Mouse (Mus musculus) fat pad, adult 2 months (tissue): ENCODE results near the gene Ankrd52.

Experiments
- DNase-seq: peaks from one replicate; pipeline ENCODE4 v3.0.0-alpha.2; 2011; ENCODE audit warnings: low read depth, low spot score; ENCODE audit errors: extremely low read depth

Ankrd52 gene

DNA sequence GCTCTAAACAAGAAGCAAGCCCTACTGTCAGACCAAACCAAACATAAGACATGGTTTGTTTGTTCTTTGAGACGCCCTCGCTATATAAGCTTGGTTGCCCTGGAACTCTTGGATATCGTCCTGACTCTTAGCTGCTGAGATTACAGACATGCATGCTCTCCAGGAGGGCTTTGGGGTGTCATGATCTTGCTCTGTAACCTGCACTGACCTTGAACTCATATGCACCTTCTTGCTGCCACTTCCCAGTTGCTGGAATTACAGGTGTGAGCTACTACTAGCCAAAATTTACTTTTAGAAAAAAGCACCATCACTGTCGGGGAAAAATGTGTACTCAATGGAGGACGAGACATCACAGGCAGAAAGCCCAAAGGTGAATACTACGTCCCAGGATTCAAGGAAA is 7.3 kb upstream of the Ankrd52 start:
- DNase-seq: no peak

DNA sequence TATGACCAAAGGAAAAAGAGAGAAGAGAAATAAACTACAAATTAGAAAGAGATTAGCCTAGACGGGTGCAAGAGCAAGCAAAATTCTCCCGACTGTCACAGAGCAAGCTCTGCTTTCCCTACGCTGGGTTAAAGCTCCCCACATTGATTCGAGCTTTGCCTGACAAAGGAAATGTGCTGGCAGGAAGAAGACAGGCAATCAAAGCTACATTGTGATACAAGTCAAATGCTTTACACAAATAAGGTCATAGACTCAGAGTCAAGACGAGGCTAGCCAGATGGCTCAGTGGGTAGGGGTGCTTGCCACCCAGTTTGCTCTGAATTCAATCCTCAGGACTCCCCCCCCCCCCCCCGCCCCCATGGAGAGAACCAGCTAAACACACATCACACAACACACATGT is 6.9 kb upstream of the Ankrd52 start:
- no peak for DNase-seq

DNA sequence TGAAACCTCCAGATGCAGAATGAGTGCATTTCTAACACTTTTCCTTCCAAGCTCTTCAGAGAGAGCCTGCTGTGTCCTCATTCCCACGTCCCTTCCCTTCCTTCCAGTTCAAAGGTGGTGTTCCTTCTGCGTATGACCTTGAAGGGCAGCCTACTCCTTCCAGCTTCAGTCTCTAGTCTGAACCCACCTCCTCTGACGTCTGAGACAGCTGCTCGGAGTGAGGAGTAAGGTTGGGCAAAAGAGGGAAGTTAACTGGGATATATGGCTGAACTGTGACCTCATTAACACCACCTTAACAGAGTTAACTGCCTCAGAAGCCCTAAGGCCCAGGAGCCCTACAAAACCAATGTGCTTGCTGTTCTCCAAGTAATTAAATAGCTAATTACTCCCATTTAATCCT is 6.3 kb upstream of the Ankrd52 start:
- no peak for DNase-seq

DNA sequence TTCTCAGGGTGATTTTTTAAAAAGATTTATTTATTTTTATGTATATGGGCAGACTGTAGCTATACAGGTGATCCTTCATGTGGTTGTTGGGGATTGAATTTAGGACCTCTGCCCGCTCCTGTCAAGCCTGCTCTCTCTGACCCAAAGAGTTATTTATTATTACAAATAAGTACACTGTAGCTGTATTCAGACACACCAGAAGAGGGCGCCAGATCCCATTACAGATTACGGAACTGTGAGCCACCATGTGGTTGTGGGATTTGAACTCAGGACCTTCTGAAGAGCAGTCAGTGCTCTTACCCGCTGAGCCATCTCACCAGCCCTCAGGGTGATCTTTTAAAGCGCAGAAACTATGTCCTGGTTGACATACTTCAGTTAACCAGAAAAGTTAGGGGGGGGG is 4.8 kb upstream of the Ankrd52 start:
- DNase-seq: no peak

DNA sequence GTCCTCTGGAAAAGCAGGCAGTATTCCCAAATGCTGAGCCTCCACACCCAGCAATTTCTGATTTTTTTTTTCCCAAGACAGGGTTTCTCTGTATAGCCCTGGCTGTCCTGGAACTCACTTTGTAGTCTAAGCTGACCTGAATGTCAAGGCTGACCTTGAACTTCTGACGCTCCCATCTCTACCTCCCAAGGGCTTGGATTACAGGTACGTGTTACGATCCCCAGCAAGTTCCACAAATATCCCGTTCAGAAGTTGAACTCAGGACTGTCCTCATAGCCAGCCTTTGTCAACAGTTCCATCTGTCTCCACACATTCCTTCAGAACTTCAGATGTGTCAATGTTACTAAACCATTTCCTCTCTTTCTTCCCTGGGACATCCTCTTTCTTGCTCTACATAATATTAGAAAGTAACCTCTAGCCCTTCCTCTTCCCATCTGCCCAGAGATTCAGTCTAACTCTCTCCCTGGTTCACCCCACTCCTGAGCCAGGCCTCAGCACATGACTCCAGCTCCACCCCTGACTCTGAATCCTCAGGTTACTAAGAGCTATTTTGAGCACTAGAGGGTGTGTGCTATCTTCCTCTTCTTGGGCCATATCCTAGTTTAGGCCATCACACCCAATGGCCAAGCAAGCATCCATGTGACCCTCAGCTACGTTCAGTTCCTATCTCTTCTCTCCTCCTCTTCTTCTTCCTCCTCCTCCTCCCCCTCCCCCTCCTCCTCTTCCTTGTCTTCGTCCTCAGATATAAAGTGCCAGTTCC is 3.7 kb upstream of the Ankrd52 start:
- no peak for DNase-seq

DNA sequence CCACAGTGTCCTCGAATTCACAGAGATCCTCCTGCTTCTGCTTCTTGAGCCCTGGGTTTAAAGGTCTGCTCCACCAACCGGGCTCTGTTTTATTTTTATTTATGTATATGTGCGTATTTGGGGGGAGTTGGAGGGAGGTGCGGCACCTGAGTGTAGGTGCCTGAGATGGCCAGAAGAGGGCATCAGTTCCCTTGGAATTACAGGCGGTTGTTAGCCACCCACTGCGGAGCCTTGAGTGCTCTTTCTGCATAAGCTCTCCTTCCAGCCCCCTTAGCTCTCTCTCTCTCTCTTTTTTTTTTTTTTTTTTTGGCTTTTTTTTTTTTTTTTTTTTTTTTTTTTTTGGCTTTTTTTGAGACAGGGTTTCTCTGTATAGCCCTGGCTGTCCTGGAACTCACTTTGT is 2.5 kb upstream of the Ankrd52 start:
- DNase-seq: no peak

DNA sequence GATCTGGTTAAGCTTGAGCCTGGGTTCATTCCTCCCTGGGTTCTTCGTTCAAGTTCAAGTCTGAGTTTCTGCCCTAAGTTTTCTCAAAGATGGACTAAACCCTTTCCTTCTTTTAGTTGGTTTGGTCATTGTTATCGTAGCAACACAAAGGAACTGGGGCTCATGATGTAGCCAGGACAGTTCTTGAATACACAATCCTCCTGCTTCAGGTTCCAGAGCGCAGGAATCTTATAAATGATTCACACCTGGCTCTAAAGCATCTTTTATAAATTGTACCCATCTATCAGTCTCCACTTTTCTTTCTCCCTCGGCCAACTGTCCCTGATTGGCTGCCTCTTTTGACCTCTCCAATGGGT is 838 bp upstream of the Ankrd52 start:
- DNase-seq: no peak

DNA sequence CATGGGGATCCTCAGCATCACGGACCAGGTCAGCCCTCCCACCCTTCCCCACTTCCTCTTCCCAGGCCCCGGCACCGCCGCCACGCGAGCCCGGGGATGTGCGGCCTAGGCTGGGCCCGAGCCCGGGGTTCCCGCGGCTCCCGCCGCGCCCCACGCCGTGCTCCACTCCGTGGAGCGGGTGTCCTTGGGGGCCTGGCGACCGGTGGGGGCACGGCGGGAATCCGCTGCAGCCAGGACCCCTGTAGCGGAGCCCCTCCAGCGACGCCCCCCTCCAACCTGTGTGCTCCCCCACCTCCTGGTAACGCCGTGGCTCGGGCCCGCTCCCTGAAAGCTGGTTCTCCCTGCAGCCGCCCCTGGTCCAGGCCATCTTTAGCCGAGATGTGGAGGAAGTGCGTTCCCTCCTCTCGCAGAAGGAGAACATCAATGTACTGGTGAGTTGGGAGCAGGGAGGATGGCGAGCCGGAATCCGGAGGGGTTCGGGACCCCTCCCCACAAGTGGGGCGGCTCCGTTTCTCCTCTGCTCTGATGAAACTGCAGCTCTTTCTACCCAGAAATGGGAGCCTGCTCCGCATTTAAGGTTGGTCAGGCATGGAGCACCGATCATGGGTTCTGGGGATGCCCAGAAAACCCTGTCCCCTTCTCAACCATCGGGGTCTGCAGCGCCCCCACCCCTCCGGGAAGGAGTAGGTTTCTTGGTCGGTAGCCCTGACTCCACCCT is 466 bp downstream of the Ankrd52 start:
- no peak for DNase-seq

DNA sequence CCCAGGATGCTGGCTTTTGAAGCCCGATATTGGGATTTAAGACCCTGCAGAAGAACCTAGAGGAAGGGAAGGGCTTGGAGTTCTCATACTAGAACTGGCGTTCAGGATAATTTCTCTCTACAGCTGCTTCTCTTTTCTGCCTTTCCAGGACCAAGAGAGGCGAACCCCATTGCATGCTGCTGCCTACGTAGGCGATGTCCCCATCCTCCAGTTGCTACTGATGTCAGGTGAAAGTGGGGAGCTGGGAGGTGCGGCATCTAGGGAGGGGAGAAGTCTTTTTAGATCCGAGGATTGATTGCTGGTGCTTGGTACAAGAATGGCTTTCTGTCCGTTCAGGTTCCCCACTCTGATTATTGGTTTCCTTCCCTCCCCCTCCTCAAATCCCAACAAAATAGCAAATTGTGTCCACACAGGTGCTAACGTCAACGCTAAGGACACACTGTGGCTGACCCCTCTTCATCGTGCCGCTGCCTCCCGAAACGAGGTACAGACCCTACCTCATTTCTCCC is 1.1 kb downstream of the Ankrd52 start:
- no peak for DNase-seq

DNA sequence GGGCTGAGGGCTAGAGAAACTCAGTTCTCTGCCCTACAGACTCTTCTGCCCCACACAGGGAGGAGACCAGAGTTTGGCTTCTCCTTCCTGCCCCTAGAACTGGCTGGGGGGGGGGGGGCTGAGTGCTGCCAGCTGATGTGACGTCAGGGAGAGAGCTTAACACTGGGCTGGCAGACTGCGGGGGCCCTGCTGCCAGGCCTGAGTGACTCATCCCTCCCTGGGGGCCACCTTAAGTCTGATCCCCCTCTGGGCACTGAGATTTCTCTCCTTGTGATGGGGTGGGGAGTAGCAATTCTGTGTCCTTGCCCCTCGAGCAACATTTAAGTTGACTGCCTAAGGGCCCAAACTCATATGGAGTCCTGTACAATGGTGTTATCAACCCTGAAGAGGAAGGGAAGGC is 1.5 kb downstream of the Ankrd52 start:
- DNase-seq: no peak

DNA sequence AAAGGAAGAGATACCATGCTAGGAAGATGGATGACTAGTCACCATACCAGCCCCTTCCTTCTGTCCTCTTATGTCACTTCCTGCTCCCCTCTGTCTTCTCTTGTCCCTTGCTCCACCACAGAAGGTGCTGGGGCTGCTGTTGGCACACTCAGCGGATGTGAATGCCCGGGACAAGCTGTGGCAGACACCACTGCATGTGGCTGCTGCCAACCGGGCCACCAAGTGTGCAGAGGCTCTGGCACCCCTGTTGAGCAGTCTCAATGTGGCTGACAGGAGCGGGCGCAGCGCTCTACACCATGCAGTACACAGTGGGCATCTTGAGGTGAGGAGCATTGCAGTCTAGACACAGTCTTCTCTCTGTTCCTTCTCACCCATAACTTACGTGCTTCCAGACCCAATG is 2.3 kb downstream of the Ankrd52 start:
- DNase-seq: no peak

DNA sequence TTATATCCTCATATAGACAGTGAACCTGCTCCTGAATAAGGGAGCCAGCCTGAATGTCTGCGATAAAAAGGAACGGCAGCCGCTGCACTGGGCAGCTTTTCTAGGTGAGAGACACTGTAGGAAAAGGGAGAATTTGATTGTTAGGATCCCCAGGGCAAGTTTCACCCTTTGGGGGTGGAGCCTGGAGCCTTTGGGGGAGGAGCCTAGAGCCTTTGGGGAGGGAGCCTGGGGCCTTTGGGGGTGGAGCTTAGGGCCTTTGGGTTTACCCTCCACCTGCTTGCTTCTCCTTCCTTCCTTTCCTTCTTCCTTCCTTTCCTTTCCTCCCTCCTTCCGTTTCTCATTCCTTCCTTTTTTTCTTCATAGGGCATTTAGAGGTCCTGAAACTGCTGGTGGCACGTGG is 3.6 kb downstream of the Ankrd52 start:
- no peak for DNase-seq

DNA sequence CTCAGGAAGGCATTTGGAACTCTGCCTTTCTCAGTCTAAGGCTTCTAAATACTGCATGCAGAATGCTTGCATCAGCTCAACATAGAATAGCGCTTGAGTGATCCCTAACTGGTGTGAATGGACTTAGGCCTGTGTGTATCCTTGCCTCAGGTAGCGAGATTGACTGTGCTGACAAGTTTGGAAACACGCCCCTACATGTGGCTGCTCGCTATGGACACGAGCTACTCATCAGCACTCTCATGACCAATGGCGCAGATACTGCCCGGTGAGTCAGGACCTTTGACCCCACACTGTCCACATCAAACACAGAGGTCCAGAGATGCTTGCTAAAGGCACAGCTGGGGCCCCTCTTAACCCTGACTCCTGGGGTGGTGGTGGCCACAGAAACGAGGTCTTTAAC is 5.6 kb downstream of the Ankrd52 start:
- no peak for DNase-seq

DNA sequence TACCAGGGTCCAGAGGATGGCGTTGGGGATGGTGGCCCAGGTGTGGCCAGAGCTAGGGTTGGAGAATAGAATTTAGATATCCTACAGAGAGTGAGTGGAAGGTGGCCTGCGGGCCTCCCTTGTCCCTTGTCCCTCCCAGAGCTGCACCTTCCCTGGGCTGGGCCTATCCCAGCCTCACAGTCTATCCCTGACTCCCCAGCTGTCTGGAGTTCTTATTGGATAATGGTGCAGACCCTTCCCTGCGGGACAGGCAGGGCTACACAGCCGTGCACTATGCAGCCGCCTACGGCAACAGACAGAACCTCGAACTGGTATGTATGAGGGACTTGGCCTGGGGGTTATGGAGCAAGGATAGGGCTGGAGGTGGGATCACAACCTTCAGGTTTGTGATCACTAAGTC is 9.0 kb downstream of the Ankrd52 start:
- DNase-seq: no peak

DNA sequence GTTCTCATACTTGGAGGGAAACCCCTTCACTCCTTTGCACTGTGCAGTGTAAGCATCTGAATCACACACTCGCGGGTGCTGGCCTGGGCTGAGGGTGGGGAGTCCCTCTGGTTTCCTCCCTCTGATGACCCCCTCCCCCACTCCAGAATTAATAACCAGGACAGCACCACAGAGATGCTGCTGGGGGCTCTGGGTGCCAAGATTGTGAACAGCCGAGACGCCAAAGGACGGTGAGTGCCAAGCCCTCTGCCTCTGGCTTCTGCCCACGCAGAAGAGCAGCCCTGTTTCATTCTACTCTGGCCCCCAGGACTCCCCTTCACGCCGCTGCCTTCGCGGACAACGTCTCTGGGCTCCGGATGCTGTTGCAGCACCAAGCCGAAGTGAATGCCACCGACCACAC is 12.0 kb downstream of the Ankrd52 start:
- no peak for DNase-seq

DNA sequence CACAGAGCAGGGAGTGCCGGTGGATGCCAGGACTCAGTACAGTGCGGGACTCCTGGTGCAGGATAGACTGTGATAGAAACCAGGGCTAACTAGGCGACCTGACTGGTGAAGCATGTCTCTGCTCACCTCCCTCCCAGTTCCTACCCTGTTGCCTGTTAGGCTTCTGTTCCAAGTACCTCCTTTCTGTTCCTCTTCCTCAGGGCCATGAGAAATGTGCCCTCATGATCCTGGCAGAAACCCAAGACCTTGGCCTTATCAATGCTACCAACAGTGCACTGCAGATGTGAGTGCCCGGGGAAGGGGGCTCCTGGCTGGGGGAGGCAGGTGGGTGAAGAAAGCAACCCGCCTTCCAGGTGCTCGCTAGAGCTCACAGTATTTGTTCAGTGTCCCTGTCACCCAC is 12.7 kb downstream of the Ankrd52 start:
- no peak for DNase-seq

DNA sequence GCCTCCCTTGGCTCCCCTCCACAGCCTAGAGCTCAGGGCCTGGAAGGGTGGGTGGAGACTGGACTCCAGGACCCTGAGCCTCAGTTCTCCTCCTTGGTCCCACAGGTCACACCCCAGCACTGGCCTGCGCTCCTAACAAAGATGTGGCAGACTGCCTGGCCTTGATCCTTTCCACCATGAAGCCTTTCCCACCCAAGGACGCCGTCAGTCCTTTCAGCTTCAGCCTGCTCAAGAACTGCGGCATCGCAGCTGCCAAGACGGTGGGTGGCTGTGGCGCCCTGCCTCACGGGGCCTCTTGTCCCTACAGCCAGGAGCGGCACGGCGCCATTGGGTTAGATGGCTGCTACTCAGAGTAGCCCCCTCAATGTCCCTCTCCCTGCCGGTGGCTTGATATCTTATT is 13.5 kb downstream of the Ankrd52 start:
- DNase-seq: no peak

DNA sequence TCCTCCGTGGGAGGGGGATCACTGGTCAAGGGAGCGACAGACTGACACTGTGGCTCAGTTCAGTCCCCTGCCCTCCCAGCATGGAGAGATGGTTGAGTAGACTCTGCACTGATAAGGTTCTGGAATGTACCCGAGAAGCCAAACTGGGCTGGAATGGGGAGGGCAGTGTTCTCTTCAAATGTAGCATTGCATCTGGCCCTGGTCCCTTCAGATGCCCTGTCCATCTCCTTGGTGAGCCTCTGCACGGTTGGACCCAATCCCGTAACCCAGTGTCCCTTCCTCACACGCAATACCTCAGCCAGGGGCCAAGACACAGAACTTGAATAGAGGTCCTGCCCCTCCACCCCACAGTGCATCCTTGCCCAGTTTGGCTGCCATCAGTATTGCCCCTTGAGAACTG is 14.9 kb downstream of the Ankrd52 start:
- no peak for DNase-seq

DNA sequence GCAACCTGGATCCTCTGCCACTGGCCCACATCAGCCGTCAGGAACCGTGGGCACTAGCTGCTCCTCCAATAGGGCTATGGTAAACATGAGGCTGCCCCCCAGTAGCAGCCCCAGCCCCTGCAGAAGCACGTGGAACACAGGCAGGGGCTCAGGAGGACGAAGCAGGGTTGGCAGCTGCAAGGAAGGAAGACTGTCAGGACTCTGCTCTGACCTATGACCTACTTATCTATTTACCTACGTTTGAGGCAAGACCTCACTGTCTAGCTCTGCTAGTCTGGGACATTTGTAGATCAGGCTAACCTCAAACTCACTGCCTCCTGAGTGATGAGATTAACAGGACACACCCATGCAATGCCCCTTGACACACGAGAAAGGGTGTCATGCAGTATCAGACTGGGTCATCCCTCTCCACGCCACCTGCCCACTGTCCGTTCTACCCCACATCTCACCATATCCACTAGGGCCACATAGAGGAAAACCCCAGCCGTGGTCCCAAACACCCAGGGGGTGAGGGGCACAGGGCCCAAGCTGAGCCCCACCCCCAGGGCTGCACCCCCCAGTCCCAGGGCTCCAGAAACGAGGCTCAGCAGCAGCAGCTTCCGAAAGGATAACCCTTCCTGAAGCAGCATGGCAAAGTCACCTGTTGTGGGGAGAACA is 19.2 kb downstream of the Ankrd52 start:
- DNase-seq: no peak

DNA sequence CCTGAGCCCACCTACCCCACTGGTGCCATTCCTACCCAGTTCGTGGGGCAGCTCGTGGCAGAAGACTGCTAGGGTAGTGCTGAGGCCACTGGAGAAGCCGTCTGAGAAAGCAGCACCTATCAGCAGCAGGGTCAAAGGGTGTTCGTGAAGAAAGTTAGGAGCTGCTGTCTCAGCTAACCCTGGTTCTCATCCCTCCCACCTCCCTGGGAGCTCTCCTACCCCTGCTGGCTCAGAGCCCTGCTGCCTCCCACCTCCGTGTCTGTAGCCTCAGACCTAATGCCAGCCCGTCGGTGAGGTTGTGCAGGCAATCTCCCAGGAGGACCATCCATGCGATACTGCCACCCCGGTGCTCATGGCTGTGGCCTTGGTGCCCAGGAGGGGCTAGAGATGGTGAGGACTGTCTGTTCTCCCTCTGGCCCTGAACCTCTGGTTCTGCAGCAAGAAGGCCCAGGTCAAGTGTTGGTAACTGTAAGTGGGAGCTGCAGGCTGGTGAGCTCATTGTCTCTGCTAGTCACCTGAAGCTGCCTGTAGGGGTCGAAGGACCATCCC is 19.9 kb downstream of the Ankrd52 start:
- no peak for DNase-seq

DNA sequence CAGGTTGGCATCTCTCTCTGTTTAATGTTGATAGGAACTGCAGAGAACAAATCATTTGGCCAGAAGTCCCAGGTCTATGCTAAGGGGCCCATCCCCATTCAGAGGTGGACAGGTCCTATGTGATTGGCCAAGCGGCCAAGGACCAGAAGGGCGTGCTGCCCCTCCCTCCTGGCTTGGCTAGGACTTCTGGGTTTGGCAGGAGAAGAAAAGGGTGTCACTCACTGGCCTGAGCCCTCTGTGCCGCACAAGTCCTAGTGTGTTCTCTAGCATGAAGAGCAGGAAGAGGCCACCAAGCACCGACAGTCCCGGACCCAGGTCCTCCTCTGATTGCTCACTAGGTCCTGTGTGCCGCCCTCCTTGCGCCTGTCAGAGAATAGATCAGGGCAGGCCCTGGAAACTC is 20.6 kb downstream of the Ankrd52 start:
- no peak for DNase-seq

DNA sequence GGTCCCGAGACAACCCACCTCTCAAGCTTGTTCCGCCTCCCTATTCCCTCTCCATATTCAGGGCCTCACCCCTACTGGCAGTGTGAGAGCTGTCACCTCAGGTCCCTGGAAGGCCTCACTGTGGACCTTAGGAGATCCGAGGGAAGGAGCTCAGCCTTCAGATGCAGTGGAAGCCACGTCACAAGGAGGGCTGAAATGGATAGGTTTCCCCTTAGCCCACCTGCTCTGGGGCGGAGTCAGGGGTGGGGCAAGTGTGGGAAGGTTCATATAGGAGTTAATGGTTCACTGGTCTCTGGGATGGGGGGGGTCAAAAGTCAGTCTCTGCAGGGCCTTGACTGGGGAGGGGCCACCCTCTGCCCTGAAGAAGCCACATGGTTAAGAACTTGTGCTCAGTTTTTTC is 23.4 kb downstream of the Ankrd52 start:
- no peak for DNase-seq
